Mouse (Mus musculus) small intestine, adult 2 months (tissue): ENCODE results near the gene Gab3.
"Not testable (repeated sequence)": the region's sequence is repeated elsewhere in the genome, so short reads cannot be mapped to it uniquely, and the experiment has no call there.

Experiments
- CTCF ChIP-seq: fragments of 200-500 bp; IDR thresholded peaks from 2 replicates; pipeline ENCODE4 v1.5.1; 2012; ENCODE audit warnings: low read depth, mild to moderate bottlenecking, control low read depth, inconsistent platforms, low read length, moderate library complexity, mixed read lengths; ENCODE audit not compliant: insufficient replicate concordance, insufficient read length; ENCODE audit errors: extremely low read depth
- POLR2A ChIP-seq: fragments of 200-500 bp; IDR thresholded peaks from 2 replicates; pipeline ENCODE4 v1.6.1; 2012; ENCODE audit warnings: low read depth, mild to moderate bottlenecking, control low read depth, inconsistent platforms, low read length, moderate library complexity

- TF ChIP-seq POLR2A, CTCF: not testable (repeated sequence)
Observed at GRCm38 (mm10) chrX:74959161-74959560, 126.1 kb downstream of the Gab3 start.
